In the genomic region with DNA sequence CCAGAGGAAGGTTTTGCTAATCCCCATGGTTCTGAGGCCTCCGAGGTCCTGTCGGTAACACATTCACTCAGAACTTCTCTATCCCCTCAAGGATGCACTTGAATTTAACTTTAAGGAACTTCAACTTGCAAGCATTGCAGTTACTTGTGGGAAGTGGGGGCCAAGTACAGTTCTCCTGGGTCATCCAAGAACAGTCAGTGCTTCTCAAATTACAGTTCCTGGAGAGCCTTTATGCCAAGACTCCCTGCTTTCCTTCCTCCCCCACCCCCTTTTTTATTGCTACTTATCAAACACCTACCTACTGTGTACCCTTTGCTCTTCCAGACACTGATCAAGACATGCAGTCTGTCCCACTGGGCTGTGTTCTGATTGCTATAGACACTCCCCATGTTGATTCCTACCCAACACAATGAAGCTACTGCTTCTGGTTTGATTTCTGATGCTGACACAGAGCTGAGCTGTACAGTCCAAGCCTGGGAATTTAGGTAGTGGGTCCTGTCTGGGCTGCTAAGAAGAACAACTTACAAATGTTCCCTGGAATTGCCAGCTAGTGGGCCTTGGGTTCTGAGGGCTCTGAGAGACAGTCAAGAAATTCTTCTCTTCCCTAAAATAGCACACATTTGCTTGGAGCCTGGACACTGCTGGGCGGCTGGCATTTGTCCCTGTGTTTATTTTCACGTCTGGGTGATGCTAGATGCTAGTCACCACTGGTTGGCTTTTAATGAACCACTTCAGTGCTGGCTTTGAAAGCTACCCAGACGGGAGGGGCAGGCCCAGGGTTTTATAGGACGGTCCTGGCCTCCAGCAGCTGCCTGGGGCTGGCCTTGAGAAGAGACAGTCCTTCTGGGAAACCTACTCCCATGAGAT, we compare ENCODE assay signal across 10 mouse cellular contexts.
DNase-seq lines count a peak whose midpoint lies in the region; ATAC-seq and TF ChIP-seq lines count a peak whose summit lies in the region.
"Had no signal": no experiment of that assay in that cellular context is flagged by ENCODE, and none has a peak within 500 bp of the region (broad histone marks: within the 10 kb centered on the region; RNA-seq: fewer than 3 reads in every experiment).

No protein-coding gene starts in this region.

- 0 out of 2 replicates have a peak, but pooled peaks cover 8% of the 10 kb centered on the region for H3K4me1 ChIP-seq in intestine, embryonic 14.5 days (replicated peaks; ENCODE audit: control insufficient read depth, insufficient read depth, low read length)
- no peaks in the 10 kb centered on the region for H3K4me1 ChIP-seq in intestine, postnatal 0 days (replicated peaks; ENCODE audit: control insufficient read depth, insufficient read depth, low read length)
- no peaks in the 10 kb centered on the region; the same call in 1 of the 2 replicates for H3K4me1 ChIP-seq in forebrain, embryonic 12.5 days
- no peaks in the 10 kb centered on the region for H3K4me1 ChIP-seq in neural tube, embryonic 15.5 days
- H3K4me1 ChIP-seq in liver, embryonic 12.5 days, result no peaks in the 10 kb centered on the region

- no peak overlapping the region for H3K4me2 ChIP-seq in intestine, embryonic 14.5 days (ENCODE audit: low read length)
- no peak overlapping the region for H3K4me2 ChIP-seq in intestine, postnatal 0 days (replicated peaks; ENCODE audit: low read depth)
- no peak overlapping the region for H3K4me2 ChIP-seq in forebrain, embryonic 12.5 days
- H3K4me2 ChIP-seq in neural tube, embryonic 15.5 days, result no peak overlapping the region
- no peak overlapping the region for H3K4me2 ChIP-seq in liver, embryonic 12.5 days
- H3K4me2 ChIP-seq: embryonic facial prominence, embryonic 13.5 days had no signal

- no peak for DNase-seq in intestine, embryonic 14.5 days (ENCODE audit: low spot score)
- peak; percentile 55 to 75 for DNase-seq in heart, postnatal 36 days
- DNase-seq in lung, postnatal 14 days, result peak; percentile 76
- no peak for DNase-seq in thymus, postnatal 10 days (ENCODE audit: low spot score in 2 of 2)

- TF ChIP-seq CTCF in intestine, postnatal 0 days (IDR thresholded peaks at IDR 0.05; ENCODE audit: low read depth), result no peak

- WGBS in intestine, embryonic 14.5 days, result 57% methylated on average over 6 of the region's 6 CpGs
- WGBS in intestine, postnatal 0 days, result 51% methylated on average over 6 of the region's 6 CpGs
- WGBS in forebrain, embryonic 12.5 days, result 67% methylated on average over 6 of the region's 6 CpGs
- WGBS in neural tube, embryonic 15.5 days, result 60% methylated on average over 6 of the region's 6 CpGs
- WGBS in liver, embryonic 12.5 days (ENCODE audit: insufficient replicate concordance), result 59% methylated on average over 6 of the region's 6 CpGs

- ATAC-seq in intestine, embryonic 14.5 days (replicated peaks; ENCODE audit: low FRiP score, low TSS enrichment, low read depth), result 0 out of 2 replicates have a peak, but pooled peaks have one; percentile 27
- no peak for ATAC-seq in intestine, postnatal 0 days
- peak; percentile 27; the same call in 1 of the 2 replicates for ATAC-seq in forebrain, embryonic 12.5 days (ENCODE audit: low FRiP score)
- no peak for ATAC-seq in neural tube, embryonic 15.5 days (ENCODE audit: low FRiP score)
- no peak for ATAC-seq in liver, embryonic 12.5 days

- no peak overlapping the region for H3K4me3 ChIP-seq in intestine, embryonic 14.5 days (ENCODE audit: low read depth, low read length)
- no peak overlapping the region for H3K4me3 ChIP-seq in intestine, postnatal 0 days (ENCODE audit: low read depth, low read length)
- no peak overlapping the region for H3K4me3 ChIP-seq in forebrain, embryonic 12.5 days (replicated peaks)
- no peak overlapping the region for H3K4me3 ChIP-seq in neural tube, embryonic 15.5 days (replicated peaks)
- H3K4me3 ChIP-seq in liver, embryonic 12.5 days, result no peak overlapping the region
- H3K4me3 ChIP-seq: embryonic facial prominence, embryonic 13.5 days had no signal

- no peak overlapping the region for H3K27ac ChIP-seq in intestine, embryonic 14.5 days (ENCODE audit: low read depth)
- no peak overlapping the region for H3K27ac ChIP-seq in intestine, postnatal 0 days (ENCODE audit: low read depth, low read length)
- H3K27ac ChIP-seq in forebrain, embryonic 12.5 days, result no peak overlapping the region
- H3K27ac ChIP-seq in neural tube, embryonic 15.5 days (replicated peaks), result no peak overlapping the region
- H3K27ac ChIP-seq in liver, embryonic 12.5 days, result no peak overlapping the region
- H3K27ac ChIP-seq: embryonic facial prominence, embryonic 13.5 days had no signal

- H3K9me3 ChIP-seq in intestine, embryonic 14.5 days (ENCODE audit: control insufficient read depth, low read length), result 0 out of 2 replicates have a peak, but pooled peaks cover 5% of the 10 kb centered on the region
- no peaks in the 10 kb centered on the region for H3K9me3 ChIP-seq in intestine, postnatal 0 days (ENCODE audit: control insufficient read depth)
- peaks cover 7% of the 10 kb centered on the region; the same call in 1 of the 2 replicates for H3K9me3 ChIP-seq in forebrain, embryonic 12.5 days
- no peaks in the 10 kb centered on the region for H3K9me3 ChIP-seq in neural tube, embryonic 15.5 days (replicated peaks)
- H3K9me3 ChIP-seq in liver, embryonic 12.5 days (replicated peaks), result peaks cover 10% of the 10 kb centered on the region

- H3K27me3 ChIP-seq in intestine, embryonic 14.5 days (replicated peaks; ENCODE audit: control insufficient read depth, insufficient read depth, low read length), result no peaks in the 10 kb centered on the region
- no peaks in the 10 kb centered on the region for H3K27me3 ChIP-seq in intestine, postnatal 0 days (replicated peaks; ENCODE audit: control insufficient read depth, insufficient read depth, low read length)
- no peaks in the 10 kb centered on the region for H3K27me3 ChIP-seq in forebrain, embryonic 12.5 days
- no peaks in the 10 kb centered on the region for H3K27me3 ChIP-seq in neural tube, embryonic 15.5 days (replicated peaks)
- H3K27me3 ChIP-seq in liver, embryonic 12.5 days (replicated peaks), result no peaks in the 10 kb centered on the region
- H3K27me3 ChIP-seq: CH12.LX; embryonic facial prominence, embryonic 13.5 days had no signal

- intact Hi-C loops in heart, postnatal 36 days (cut with DNase I), result loop anchor here (5.0 kb wide), 1 partner anchor 184 kb away; no protein-coding TSS in a partner anchor

- no peaks in the 10 kb centered on the region for H3K36me3 ChIP-seq in intestine, embryonic 14.5 days (ENCODE audit: control insufficient read depth, insufficient read depth, low read length)
- H3K36me3 ChIP-seq in intestine, postnatal 0 days (ENCODE audit: control insufficient read depth, insufficient read depth), result no peaks in the 10 kb centered on the region
- H3K36me3 ChIP-seq in forebrain, embryonic 12.5 days (replicated peaks), result no peaks in the 10 kb centered on the region
- H3K36me3 ChIP-seq in neural tube, embryonic 15.5 days, result no peaks in the 10 kb centered on the region
- H3K36me3 ChIP-seq in liver, embryonic 12.5 days, result no peaks in the 10 kb centered on the region
- H3K36me3 ChIP-seq: embryonic facial prominence, embryonic 13.5 days had no signal

- no peak overlapping the region for H3K9ac ChIP-seq in intestine, embryonic 14.5 days (ENCODE audit: low read length)
- no peak overlapping the region for H3K9ac ChIP-seq in intestine, postnatal 0 days (ENCODE audit: low read depth, low read length)
- H3K9ac ChIP-seq in forebrain, embryonic 12.5 days, result no peak overlapping the region
- H3K9ac ChIP-seq in neural tube, embryonic 15.5 days (replicated peaks), result no peak overlapping the region
- no peak overlapping the region for H3K9ac ChIP-seq in liver, embryonic 12.5 days
- H3K9ac ChIP-seq: embryonic facial prominence, embryonic 13.5 days had no signal

Comparison
In these comparisons a context has a peak if more than half of its experiments do, and no peak if none do; other contexts are left out.
1. ATAC-seq: peak in intestine, embryonic 14.5 days (single experiment) and forebrain, embryonic 12.5 days (single experiment); none in intestine, postnatal 0 days (single experiment), neural tube, embryonic 15.5 days (single experiment) and liver, embryonic 12.5 days (single experiment).
2. DNase-seq: peak in heart, postnatal 36 days (2 of 2) and lung, postnatal 14 days (single experiment); none in intestine, embryonic 14.5 days (single experiment) and thymus, postnatal 10 days (0 of 2).